Mouse (Mus musculus) forebrain, embryonic 16.5 days (tissue): ENCODE measurements around the gene Efna2. TPM values are rescaled to one million over a fixed set of nuclear protein-coding genes. Genes with fewer than 3 reads are reported as not detected.

Experiments used
- ATAC-seq: fragments of 200-750 bp; cut with Nextera tagmentation; 2 replicates; pipeline ENCODE4 v1.8.0; 2017; ENCODE audit warnings: mild to moderate bottlenecking, moderate library complexity
- H3K27ac ChIP-seq: fragments of 300-500 bp; sonication (generic); 2 replicates; pipeline ENCODE4 v1.5.1; 2014; ENCODE audit warnings: low read length, control low read depth
- H3K27me3 ChIP-seq: fragments of 300-500 bp; sonication (generic); replicated peaks from 2 replicates; pipeline ENCODE4 v1.6.1; 2014; ENCODE audit warnings: low read length; ENCODE audit not compliant: control insufficient read depth, insufficient read depth
- H3K36me3 ChIP-seq: fragments of 300-500 bp; sonication (generic); 2 replicates; pipeline ENCODE4 v1.6.1; 2014; ENCODE audit not compliant: control insufficient read depth, insufficient read depth
- H3K4me1 ChIP-seq: fragments of 300-500 bp; sonication (generic); replicated peaks from 2 replicates; pipeline ENCODE4 v1.6.1; 2014; ENCODE audit warnings: low read length; ENCODE audit not compliant: control insufficient read depth, insufficient read depth
- H3K4me2 ChIP-seq: fragments of 300-500 bp; sonication (generic); 2 replicates; pipeline ENCODE4 v1.6.1; 2014; ENCODE audit warnings: mild to moderate bottlenecking, low read length, control low read depth
- H3K4me3 ChIP-seq: fragments of 300-500 bp; sonication (generic); replicated peaks from 2 replicates; pipeline ENCODE4 v1.5.1; 2014; ENCODE audit warnings: mild to moderate bottlenecking, low read length, control low read depth
- H3K9ac ChIP-seq: fragments of 300-500 bp; sonication (generic); replicated peaks from 2 replicates; pipeline ENCODE4 v1.6.1; 2014; ENCODE audit warnings: low read depth, low read length, control low read depth
- H3K9me3 ChIP-seq: fragments of 300-500 bp; sonication (generic); 2 replicates; pipeline ENCODE4 v1.6.1; 2016; ENCODE audit warnings: low read length; ENCODE audit not compliant: control insufficient read depth
- WGBS: fragments of 180-500 bp; shearing (Covaris S2); extraction: QIAGEN DNeasy Blood & Tissue Kit; methylation state at CpG from one replicate; pipeline ENCODE4 v1.1.7; 2014; 5-methylcytosine and 5-hydroxymethylcytosine counted together
- polyA plus RNA-seq: library from polyadenylated mRNA; unstranded; fragments of >200 nt; fragmentation: Nextera tagmentation; extraction: Ambion mirVana; gene quantifications from 2 replicates; pipeline ENCODE4 v1.2.1, GENCODE M21; 2015

The Efna2 gene
- polyA plus RNA-seq, 1 experiment from 2014 or later, result 24.8 TPM

DNA sequence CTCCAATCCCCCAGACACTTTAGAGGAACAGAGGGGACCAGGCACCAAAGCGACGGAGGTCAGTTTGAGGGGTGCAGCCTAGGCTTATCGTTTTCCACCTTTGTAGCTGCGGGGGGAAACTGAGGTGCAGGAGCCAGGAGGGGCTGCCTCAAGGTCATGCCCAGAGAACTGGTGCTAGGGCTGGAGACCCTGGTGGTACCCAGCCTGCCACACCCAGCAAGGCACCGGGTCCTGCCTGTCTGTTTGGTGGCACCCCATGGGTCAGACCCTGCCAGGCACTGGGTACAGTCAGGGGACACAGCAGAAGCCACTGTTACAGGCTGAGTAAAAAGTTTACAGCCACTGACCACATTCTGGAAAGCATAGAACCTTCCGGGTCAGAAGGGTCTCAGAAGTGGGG lies 1.0 kb downstream of the Efna2 start:
- no peaks in the 10 kb centered on the region for H3K36me3 ChIP-seq
- H3K27me3 ChIP-seq, result no peaks in the 10 kb centered on the region
- H3K9me3 ChIP-seq, result no peaks in the 10 kb centered on the region
- peak overlapping the region; percentile 82 for H3K9ac ChIP-seq
- H3K27ac ChIP-seq, result no peak overlapping the region
- ATAC-seq, result no peak
- peaks cover 27% of the 10 kb centered on the region for H3K4me1 ChIP-seq
- H3K4me3 ChIP-seq, result peak overlapping the region; percentile 66
- WGBS, result 40% methylated on average over 6 of the region's 6 CpGs
- peak overlapping the region; percentile 90 for H3K4me2 ChIP-seq

DNA sequence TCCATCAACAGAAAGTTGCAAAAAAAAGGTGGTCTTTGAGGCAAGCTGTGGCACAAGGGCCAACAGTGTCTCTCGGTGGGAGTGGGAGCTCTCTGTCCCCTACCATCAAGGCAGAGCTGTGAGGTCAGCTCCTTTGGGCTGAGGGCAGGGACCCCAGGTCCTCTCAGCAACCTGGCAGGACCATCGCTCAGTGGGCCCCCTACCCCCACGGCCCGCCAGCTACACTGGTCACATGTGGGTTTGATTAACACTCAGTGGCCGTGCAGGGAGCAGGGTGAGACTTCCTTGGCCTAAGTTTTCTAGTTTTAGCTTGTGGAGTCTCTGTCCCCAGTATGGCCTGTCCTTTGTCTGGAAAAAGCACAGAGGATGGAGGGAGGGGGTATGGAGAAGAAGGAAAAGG lies 1.5 kb downstream of the Efna2 start:
- Histone ChIP-seq H3K36me3 (no peaks in the 10 kb centered on the region), H3K9ac (peak overlapping the region; percentile 82), H3K27me3 (no peaks in the 10 kb centered on the region), H3K4me1 (peaks cover 24% of the 10 kb centered on the region), H3K4me3 (peak overlapping the region; percentile 66), H3K4me2 (peak overlapping the region; percentile 90), H3K27ac (no peak overlapping the region), H3K9me3 (no peaks in the 10 kb centered on the region)
- no peak for ATAC-seq
- WGBS, result 48% methylated on average over 5 of the region's 5 CpGs

DNA sequence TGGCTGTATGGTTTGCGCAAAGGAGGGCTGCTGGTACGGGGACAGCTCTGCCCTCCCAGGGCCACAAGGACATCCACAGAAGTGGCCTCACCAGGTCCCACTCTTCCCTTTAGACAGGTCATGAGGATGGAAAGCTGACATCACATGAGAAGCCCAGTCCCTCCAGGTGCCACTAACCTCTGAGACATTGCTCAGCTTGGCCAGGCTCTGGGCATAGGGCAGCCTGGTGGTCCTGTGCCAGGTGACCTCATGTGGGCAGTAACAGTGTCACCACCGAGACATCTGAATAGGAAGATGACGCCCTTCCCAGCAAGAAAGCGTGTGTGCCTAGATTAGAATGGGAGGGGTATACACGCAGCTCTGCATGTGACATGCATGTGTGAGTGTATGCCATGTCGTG lies 3.3 kb downstream of the Efna2 start:
- H3K9ac ChIP-seq, result no peak overlapping the region
- H3K27me3 ChIP-seq, result no peaks in the 10 kb centered on the region
- H3K27ac ChIP-seq, result no peak overlapping the region
- H3K36me3 ChIP-seq, result peaks cover 7% of the 10 kb centered on the region
- H3K4me1 ChIP-seq, result peaks cover 23% of the 10 kb centered on the region
- H3K4me3 ChIP-seq, result no peak overlapping the region
- H3K4me2 ChIP-seq, result no peak overlapping the region
- H3K9me3 ChIP-seq, result no peaks in the 10 kb centered on the region
- WGBS, result 92% methylated on average over 7 of the region's 7 CpGs
- no peak for ATAC-seq

DNA sequence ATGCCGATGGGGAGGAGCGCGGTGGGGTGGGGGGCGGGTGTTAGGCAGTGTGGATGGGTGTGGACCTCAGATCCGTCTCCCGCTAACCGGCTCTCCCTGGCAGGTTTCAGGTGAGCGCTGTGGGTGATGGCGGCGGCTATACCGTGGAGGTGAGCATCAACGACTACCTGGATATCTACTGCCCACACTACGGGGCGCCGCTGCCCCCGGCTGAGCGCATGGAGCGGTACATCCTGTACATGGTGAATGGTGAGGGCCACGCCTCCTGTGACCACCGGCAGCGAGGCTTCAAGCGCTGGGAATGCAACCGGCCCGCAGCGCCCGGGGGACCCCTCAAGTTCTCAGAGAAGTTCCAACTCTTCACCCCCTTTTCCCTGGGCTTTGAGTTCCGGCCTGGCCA lies 7.4 kb downstream of the Efna2 start:
- Histone ChIP-seq H3K9me3 (no peaks in the 10 kb centered on the region), H3K9ac (no peak overlapping the region), H3K4me1 (peaks cover 28% of the 10 kb centered on the region), H3K36me3 (peaks cover 20% of the 10 kb centered on the region), H3K4me2 (no peak overlapping the region), H3K4me3 (no peak overlapping the region), H3K27ac (no peak overlapping the region), H3K27me3 (no peaks in the 10 kb centered on the region)
- ATAC-seq, result no peak
- WGBS, result 47% methylated on average over 27 of the region's 27 CpGs

DNA sequence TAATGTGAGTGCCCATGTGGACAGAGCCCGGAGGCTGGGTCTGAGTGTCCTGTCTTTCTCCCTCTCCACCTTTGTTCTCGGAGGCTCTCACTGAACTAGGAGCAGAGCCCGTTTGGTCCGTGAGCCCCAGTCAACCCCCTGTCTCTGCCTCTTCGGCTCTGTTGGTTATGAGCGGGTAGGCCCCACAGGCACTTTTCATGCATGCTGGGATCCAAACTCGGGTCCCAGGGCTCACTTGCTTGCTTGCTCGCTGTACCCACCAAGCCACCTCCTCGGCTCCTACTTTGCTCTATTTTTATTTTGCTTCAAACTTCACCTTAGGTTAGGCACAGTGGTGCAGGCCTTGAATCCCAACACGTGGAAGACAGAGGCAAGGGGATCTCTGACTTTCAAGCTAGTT lies 8.5 kb downstream of the Efna2 start:
- H3K4me3 ChIP-seq, result no peak overlapping the region
- no peak overlapping the region for H3K9ac ChIP-seq
- peaks cover 22% of the 10 kb centered on the region for H3K4me1 ChIP-seq
- H3K27ac ChIP-seq, result no peak overlapping the region
- H3K9me3 ChIP-seq, result no peaks in the 10 kb centered on the region
- WGBS, result 86% methylated on average over 10 of the region's 10 CpGs
- no peak for ATAC-seq
- H3K36me3 ChIP-seq, result peaks cover 20% of the 10 kb centered on the region
- no peak overlapping the region for H3K4me2 ChIP-seq
- H3K27me3 ChIP-seq, result no peaks in the 10 kb centered on the region

DNA sequence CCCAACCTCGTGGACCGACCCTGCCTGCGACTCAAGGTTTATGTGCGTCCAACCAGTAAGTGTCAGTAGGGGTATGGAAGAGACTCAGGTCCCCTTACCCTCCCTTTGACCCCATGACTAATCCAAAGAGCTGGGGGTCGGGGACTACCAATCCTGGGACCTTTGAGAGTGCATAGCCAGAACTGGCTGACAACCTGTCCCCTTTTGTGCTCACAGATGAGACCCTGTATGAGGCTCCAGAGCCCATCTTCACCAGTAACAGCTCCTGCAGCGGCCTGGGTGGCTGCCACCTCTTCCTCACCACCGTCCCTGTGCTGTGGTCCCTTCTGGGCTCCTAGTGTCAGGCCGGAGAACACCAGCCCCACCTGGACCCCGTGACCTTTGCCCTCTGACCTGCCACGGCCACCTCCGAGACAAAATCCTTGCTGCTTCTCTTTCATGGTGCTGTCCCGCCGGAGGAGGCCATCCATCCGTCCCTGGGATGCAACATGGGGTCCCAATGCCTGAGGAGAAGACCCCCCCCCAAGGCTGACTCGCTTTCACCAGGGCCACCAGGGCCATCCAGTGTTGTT lies 9.3 kb downstream of the Efna2 start:
- Histone ChIP-seq H3K4me1 (peaks cover 22% of the 10 kb centered on the region), H3K4me3 (no peak overlapping the region), H3K9me3 (no peaks in the 10 kb centered on the region), H3K27ac (no peak overlapping the region), H3K27me3 (no peaks in the 10 kb centered on the region), H3K36me3 (peaks cover 20% of the 10 kb centered on the region), H3K9ac (peak overlapping the region; percentile 1; the same call in 1 of the 2 replicates), H3K4me2 (no peak overlapping the region)
- no peak for ATAC-seq
- 70% methylated on average over 15 of the region's 15 CpGs for WGBS

DNA sequence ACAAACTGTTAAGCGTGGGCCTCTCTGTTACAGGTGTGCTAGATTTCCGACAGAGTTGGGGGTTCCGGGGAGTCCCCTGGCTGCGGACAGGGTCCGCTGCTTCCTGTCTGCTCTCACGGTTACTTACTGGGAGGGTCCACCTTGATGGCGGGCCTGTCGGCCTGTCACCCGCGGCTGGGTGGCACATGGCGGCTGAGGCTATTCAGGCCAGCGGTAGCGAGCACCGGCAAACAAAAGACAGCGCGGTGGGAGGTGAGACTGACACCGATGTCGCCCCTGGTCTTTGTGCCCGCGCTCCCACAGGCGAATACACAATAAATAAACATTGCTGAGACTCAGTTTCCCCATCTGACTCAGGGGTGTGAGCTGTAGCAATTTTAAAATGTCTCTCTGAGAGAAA lies 10.7 kb downstream of the Efna2 start:
- no peaks in the 10 kb centered on the region for H3K27me3 ChIP-seq
- H3K4me1 ChIP-seq, result peaks cover 22% of the 10 kb centered on the region
- H3K9ac ChIP-seq, result peak overlapping the region; percentile 76
- H3K36me3 ChIP-seq, result peaks cover 20% of the 10 kb centered on the region
- H3K27ac ChIP-seq, result peak overlapping the region; percentile 81
- H3K4me2 ChIP-seq, result peak overlapping the region; percentile 60
- no peaks in the 10 kb centered on the region for H3K9me3 ChIP-seq
- 4% methylated on average over 21 of the region's 21 CpGs for WGBS
- ATAC-seq, result no peak
- peak overlapping the region; percentile 57 for H3K4me3 ChIP-seq

DNA sequence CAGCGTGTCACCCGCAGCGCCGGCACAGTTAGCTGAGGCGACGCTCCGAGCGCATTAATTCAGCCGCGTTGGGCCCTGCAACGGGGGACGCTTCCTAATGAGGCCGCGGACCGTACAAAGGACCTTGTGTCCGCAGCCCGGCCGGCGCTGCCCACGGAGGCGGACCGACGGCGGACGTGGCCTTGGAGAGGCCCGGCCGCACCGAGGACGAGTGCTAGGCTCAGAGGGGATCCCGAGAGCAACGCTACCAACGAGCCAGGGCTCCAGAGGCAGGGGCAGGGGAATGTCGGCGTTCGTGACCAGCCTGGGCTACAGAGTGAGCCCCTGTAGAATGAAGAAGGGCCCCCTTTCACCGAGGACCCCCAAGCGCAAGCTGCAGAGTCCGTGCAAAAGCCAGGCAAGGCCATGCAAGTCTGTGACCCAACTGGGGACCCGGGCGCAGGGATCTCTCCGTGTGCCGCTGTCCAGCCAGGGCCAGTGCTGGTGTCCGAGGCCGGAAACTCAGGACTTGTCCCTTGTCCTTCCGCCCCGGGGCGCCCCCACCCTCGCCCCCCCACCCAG lies 11.3 kb downstream of the Efna2 start:
- peaks cover 22% of the 10 kb centered on the region for H3K4me1 ChIP-seq
- H3K36me3 ChIP-seq, result peaks cover 20% of the 10 kb centered on the region
- peak overlapping the region; percentile 76 for H3K9ac ChIP-seq
- under 1% methylated on average over 48 of the region's 48 CpGs for WGBS
- H3K27me3 ChIP-seq, result no peaks in the 10 kb centered on the region
- H3K9me3 ChIP-seq, result no peaks in the 10 kb centered on the region
- H3K4me2 ChIP-seq, result peak overlapping the region; percentile 60
- peak overlapping the region; percentile 81 for H3K27ac ChIP-seq
- H3K4me3 ChIP-seq, result peak overlapping the region; percentile 57
- ATAC-seq, result peak; percentile 47

DNA sequence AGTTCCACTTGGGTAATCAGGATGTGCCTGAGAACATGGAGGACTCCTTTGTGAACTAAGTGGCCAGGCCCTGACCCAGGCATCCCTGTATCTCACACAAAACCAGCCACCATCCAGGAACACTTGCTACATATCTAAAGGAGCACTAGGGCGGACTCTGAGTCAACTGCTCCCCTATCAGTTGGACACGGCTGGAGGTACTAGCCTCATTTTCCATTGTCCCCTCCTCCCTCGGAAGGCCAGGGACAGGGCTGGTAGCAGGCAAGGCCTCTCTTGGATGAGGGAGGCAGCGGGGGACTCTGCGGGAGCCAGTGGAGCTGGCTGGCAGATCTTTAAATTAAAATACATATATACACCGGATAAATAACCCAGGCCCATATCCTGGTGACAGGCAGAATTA lies 14.7 kb downstream of the Efna2 start:
- Histone ChIP-seq H3K36me3 (peaks cover under 1% of the 10 kb centered on the region; the same call in 1 of the 2 replicates), H3K27ac (no peak overlapping the region), H3K4me3 (no peak overlapping the region), H3K9ac (no peak overlapping the region), H3K9me3 (no peaks in the 10 kb centered on the region), H3K4me1 (peaks cover 20% of the 10 kb centered on the region), H3K27me3 (no peaks in the 10 kb centered on the region), H3K4me2 (no peak overlapping the region)
- ATAC-seq, result no peak
- 64% methylated on average over 6 of the region's 6 CpGs for WGBS

DNA sequence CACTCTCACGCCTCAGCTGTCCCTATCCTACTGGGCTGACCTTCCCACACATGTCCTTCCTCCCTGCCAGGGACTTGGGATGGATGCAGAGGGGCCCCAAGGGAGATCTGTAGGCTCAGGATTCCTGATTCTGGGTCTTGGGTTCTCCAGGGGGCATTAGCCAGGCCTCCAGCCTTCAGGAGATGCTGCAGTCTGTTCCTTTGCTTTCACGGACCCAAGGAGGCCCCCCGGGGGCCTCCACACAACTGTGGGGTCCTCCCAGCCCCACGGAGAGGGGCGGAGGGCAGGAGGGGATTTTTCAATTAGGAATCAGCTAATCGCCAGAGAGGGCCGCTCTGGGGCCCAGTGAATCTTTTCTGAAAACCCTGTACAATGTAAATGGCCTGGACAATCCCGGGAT lies 15.2 kb downstream of the Efna2 start:
- no peak overlapping the region for H3K27ac ChIP-seq
- no peak overlapping the region for H3K4me2 ChIP-seq
- peaks cover 17% of the 10 kb centered on the region for H3K4me1 ChIP-seq
- no peaks in the 10 kb centered on the region for H3K9me3 ChIP-seq
- H3K9ac ChIP-seq, result no peak overlapping the region
- 17% methylated on average over 8 of the region's 8 CpGs for WGBS
- no peak for ATAC-seq
- no peak overlapping the region for H3K4me3 ChIP-seq
- H3K27me3 ChIP-seq, result no peaks in the 10 kb centered on the region
- no peaks in the 10 kb centered on the region for H3K36me3 ChIP-seq
